Mouse (Mus musculus) cerebellum, adult 9-11 months (tissue): ENCODE results near the gene Adgrd1.
A peak's percentile ranks its signal among the peaks of the same experiment; 100 is the strongest.

Experiments
- DNase-seq: peaks from one replicate; pipeline ENCODE4 v3.0.0; 2022

The Adgrd1 gene

DNA sequence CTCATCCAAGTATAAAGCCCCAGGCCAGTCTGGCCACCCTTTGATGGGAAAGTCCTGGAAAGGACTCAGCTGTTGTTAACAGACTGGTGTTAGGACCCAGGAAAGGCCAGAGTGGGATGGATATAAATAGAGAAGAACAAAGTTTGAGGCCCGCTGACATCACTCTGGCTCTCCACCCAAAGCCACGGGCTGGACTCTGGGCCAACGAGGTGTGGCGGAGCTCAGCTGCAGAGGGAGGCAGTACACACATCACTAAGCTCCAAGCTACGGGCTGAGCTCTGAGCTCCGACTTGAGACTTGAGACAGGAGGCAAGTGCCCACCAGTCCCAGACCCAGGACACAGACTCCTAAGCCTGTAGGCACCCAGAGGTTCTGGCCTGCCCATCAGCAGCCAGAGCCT, at the start of gene Adgrd1:
TSS of gene Adgrd1 (plus strand) at position 240 of the 400 bp plus-strand sequence.
- no peak for DNase-seq

DNA sequence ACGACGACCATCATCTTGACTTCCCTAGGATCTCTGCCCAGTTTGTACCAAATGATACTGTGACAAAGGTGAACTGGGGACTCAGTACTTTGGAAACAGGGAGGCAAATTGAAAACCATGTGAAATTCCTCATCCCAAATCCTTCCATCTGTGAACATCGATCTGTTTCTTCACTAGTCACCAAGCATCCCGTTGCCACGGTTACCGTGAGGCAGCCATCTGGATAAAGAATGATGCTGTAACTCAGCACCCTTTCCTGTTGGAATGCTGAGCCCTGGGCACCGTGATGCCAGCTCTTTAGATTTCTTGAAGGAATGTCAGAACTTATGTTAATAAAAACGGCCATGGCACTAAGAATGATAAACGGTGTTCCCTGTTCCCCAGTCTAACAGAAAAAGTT, 47.2 kb upstream of the Adgrd1 start:
- DNase-seq: no peak

DNA sequence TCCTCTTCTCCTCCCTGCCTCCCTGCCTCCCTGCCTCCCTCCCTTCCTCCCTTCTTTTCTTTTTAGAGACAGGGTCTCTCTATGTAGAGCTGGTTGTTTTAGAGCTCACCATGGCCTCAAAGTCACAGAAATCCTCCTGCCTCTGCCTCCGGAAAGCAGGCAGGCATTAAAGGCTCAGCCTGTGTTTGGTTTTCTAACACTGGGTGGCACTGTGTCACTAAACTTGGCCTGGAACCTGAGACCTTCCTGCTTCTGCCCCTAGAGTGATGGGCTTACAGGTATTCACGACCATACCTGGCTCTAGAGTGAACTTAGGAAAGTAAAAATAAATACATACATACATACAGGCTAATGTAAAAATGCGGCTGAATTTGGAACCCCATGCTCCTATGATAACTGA, 44.6 kb upstream of the Adgrd1 start:
- no peak for DNase-seq

DNA sequence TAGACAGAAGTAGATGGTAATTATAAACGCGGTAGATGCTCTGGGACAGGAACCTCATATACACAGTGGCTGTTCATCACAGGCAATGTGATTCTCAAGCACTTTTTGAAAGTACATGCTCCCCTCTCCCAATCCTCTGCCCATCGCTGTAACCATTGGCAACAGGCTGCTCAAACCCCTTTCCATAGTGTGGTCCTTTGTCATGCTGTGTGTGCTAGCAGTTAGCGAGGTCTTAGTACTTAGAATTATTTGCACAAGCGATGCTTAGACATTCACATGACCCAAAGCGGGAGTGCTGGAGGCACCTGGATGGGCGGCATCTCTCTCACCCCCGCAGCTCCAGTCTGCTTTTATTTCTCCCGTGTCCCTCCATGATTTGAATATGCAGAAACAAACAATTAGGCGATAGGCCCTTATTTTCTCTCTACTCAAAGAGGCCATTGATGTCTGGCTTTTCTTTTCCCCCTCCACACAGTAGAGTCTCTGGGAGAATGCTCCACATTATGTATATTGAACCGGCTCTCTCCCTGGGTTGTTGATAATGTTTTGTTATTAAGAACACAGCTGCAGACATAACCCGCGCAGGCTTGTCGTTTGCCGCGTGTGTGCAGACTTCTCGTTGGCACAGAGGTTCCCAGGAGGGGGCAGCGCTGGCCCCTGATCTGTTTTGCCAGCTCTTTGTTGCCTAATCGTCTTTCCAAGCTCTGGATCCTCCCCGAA, 43.8 kb upstream of the Adgrd1 start:
- DNase-seq: no peak

DNA sequence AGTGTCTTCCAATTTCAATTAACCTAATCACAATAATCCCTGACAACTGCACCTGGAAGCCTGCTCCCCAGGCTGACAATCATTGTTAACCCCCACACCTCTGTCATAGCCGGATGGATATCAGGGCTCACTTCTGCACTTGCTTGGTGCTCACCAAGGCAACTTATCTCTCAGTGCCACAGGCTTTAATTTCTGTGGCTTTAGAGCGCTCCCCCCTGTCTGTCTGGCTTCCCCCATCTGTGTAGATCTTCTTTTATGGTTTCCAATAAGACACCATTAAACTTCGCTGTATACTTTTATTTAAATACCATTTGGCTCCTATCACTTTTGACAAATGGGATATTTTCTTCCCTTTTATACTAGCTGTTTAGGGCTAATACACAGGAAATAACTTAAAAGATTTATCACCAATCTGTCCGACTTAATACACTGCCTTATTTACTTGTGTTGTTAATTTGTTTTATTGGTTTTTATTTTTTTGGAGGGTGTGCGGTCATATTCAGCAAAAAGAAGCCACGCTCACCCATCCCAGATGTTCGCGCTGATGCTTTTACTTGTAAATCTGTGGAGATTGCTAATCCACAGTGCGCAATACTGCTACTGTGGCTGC, 41.8 kb upstream of the Adgrd1 start:
- no peak for DNase-seq

DNA sequence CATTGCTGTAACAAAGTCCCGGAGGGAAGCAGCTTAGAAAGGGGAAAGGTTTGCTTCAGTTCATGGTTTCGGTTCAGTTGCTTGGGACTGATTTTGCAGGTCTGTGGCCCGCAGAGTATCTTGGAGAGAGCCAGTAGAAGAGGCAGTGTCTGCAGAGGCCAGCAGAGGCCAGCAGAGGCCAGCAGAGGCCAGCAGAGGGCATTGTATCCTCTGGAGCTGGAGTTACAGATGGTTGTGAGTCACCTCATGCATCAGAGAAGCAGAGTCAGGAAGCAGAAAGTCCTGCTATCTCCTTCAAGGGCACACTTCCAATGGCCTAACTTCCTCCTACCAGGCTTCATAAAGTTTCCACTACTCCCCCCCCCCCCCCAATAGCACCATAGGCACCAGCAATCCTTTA, 37.4 kb upstream of the Adgrd1 start:
- DNase-seq: no peak

GRCm38 (mm10) chr5:129061579-129061978, 35.0 kb upstream of the Adgrd1 start:
- DNase-seq: peak; percentile 38

DNA sequence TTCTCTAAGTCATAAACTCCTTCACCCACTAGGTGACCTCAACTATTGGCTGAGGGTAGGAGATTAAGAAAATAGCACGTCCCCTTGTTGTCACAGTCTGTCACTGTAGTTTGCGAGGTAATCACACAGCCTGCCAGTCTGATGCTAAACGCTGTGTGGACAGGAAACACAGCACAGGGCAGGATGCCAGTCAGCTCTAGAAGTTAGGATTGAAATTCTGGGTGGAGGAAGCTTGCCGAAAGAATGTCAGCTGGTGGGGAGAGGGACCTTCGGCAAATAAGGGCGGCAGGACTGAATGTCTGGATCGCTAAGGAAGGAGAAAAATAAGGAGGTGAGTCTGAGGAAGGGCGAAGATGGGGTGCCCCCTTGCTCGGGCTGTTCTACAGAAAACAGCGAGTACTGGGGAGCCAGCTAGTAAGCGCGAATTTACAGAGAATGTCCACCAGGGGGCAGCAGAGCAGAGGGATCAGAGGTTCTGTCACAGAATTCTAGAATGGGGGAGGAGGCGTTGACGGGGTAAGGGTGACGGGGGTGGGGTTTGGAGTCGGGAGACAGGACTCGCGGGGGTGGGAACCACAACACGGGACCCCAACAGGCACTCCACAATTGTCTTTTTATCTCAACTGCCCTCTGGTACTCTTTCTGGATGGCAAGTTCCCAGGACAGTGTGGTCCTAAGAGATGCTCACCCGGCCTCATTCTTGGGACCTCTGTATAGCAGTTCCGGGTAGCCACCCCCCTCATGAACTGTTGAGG, 33.3 kb upstream of the Adgrd1 start:
- peak; percentile 53 for DNase-seq

GRCm38 (mm10) chr5:129063792-129064087, 32.8 kb upstream of the Adgrd1 start:
- no peak for DNase-seq

DNA sequence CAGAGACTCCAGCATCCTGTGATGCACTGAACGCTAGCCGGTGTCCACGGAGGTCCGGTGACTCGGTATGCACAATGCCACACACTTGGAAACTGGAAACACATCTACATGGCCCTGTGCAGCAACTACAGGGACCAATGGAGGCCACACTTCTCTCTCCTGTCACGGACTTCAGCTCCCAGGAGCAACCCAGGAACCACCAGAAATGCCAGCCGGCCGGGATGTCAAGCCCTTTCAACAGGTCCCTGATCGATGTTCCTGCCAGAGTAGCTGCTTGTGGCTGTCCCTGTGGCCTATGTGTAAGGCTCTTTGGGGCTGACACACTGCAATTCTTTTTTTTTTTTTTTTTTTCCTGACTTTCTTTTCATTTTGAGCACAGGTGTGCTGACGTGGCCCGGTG, 32.4 kb upstream of the Adgrd1 start:
- DNase-seq: no peak

GRCm38 (mm10) chr5:129065301-129065700, 31.2 kb upstream of the Adgrd1 start:
- DNase-seq: no peak

GRCm38 (mm10) chr5:129065946-129066345, 30.6 kb upstream of the Adgrd1 start:
- no peak for DNase-seq

DNA sequence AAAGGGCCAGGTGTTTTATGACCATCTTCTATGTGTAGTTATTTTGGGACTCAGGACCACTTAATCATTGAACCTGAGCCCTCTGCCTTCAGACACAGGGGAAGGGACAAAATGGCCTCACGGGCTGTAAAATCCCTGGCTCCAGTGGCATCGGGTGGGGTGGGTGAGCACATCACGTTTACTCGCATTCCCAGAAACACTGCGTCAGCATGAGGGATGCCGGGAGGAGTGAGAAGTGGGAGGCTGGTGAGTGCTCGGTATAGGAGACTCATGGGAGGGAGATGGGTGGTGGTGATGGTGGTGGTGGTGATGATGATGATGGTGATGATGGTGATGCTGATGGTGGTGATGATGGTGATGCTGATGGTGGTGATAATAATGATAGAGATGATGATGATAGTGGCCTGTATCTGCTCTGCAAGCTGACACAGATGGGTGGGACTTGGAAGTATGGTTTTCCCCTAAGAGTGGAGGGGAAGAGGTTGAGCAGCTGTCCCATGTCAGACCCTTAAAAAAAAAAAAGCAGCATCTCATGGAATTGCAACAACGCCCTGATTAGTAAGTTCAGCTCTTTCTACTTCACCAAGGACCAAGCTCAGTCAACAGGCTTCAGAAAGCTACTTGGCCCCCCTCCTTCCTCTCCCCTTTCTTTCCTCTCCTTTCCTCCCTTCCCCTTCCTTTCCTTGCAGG, 29.9 kb upstream of the Adgrd1 start:
- DNase-seq: no peak

- DNase-seq: no peak
Observed at GRCm38 (mm10) chr5:129067231-129067834, 29.2 kb upstream of the Adgrd1 start.

DNA sequence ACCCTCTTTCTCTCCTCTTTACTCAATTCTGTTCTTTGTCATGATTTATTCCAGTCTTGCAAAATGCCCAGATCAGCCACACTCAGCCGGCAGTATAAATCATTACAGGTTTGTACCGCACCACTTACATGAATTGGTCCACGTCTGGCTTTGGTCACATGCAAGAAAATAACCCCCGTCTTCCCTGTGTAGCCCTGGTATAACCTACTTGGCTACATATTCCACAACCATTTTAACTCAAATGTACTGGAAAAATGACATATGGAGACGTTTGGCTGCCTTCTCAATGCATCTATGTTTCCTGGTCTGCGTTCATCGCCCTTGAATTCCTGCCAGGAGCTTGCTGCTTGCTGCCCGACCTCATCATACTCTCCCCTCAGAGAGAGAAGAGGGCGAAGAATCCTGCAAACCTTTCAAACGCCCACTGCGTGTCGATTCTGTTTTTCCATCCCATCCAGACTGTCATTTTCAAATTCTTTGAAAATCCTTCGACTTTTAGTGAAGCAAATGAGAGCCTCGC, 24.7 kb upstream of the Adgrd1 start:
- peak; percentile 31 for DNase-seq

DNA sequence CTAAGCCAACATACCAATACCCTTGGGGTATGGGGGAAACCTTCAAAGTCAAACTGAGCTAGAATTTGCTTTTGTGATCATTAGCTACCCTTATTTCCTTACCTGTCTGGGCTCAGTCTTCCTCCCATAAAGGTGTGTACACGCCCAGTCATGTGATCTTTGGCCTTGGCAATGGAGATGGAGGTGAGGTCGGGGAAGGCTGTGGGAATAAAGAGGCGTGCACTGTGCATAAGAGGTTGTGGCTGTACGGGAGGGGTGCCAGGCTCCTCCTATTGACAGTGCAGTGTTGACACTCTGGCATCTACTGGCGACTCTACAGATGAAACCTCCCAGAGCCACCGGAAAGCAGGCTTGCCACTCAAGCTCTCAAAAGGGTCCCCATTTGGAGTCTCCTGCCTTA, 23.1 kb upstream of the Adgrd1 start:
- no peak for DNase-seq

DNA sequence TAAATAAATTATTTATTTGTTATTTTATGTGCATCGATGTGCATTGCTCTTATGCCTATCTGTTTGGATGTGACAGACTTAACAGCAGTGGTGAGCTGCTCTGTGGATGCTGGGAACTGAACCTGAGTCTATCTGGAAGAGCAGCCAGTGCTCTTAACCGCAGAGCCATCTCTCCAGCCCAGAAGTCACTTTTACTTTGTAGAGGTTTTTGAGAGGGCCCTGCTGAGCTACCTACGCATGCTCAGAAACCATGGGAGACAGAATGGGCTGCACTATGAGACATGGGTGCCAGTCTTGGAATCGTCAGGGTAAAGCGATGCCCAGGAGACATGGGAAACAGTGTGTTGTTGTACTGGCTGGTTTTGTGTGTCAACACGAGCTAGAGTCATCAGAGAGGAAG, 20.5 kb upstream of the Adgrd1 start:
- no peak for DNase-seq

GRCm38 (mm10) chr5:129077240-129077639, 19.3 kb upstream of the Adgrd1 start:
- no peak for DNase-seq

- DNase-seq: no peak
Observed at GRCm38 (mm10) chr5:129081521-129081920, 15.0 kb upstream of the Adgrd1 start.

DNA sequence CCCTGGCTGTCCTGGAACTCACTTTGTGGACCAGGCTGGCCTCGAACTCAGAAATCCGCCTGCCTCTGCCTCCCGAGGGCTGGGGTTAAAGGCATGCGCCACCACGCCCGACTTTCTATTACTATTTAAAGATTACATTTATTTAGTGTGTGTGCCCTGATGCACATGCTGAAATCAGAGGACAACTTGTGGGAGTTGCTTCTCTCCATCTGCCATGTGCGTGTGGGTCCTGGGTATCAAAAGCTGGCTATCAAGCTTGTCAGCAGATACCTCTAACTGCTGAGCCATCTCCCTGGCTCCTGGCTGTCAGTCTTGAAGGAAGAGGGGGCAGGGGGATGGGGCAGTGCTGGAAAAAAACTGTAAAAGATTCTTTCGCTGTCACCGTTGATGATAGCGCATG, 11.4 kb upstream of the Adgrd1 start:
- DNase-seq: no peak

DNA sequence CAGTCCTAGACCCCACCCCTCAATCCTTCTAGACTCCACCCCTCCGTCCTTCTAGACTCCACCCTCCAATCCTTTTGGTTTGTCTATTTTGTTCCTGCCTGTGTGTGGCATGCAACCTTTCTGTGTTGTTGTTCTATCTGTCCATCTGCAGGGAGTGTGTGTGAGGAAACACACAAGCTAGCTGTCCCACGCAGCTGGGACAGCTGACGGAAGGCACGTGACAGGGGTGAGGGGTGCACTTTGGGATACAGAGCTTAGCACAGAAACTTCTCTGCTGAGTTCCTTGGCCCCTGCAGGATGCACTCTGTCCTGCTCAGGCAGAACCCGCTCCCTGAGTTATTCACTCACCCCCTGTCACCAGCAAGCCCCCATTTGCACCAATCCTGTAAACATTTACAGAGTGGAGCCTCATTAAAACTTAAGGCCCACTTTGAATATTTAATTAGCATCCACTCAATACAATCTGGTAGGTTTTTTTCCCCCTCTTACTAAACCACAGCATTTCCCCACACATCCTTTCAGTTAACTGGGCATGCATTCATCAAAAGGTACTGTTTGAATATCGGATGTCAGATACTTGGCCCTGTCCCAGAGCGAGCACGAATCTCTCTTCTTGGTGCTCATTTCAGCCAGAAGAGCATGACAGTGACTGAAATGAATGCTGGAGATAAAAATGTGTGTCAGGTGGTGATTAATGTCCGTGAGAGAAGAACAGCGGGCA, 4.0 kb upstream of the Adgrd1 start:
- no peak for DNase-seq

DNA sequence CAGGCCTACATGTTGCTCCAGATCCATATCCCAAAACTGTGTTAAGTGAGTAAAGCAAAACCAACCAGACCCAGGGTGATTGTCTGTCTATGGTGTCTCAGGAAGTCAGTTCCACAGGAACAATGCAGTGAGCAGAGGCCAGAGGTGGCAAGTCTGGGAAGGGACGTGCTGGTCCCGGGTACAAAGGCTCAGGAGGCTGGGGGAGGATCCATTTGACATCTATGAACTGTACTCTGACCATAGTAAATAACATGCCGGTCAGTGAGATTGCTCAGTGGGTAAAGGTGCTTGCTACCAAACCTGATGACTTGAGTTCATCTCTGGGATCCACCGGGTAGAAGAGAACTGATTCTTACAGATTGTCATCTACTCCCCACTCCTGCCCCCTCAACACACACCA, 3.4 kb upstream of the Adgrd1 start:
- DNase-seq: no peak
